Mouse (Mus musculus) brain, embryonic 14.5 days (tissue): Measurements from ENCODE around the gene Syndig1l.

ENCODE experiments used
- CTCF ChIP-seq: fragments of 200-500 bp; IDR thresholded peaks from 2 replicates; pipeline ENCODE4 v1.5.1; 2012; ENCODE audit warnings: inconsistent platforms, mild to moderate bottlenecking, moderate library complexity, borderline replicate concordance; ENCODE audit not compliant: insufficient read depth, insufficient read length; ENCODE audit errors: extremely low read depth
- POLR2A ChIP-seq: fragments of 200-500 bp; IDR thresholded peaks from 2 replicates; pipeline ENCODE4 v1.6.1; 2012; ENCODE audit warnings: mild to moderate bottlenecking, inconsistent platforms, borderline replicate concordance; ENCODE audit not compliant: poor library complexity, insufficient read depth, insufficient read length, severe bottlenecking; ENCODE audit errors: extremely low read depth

DNA sequence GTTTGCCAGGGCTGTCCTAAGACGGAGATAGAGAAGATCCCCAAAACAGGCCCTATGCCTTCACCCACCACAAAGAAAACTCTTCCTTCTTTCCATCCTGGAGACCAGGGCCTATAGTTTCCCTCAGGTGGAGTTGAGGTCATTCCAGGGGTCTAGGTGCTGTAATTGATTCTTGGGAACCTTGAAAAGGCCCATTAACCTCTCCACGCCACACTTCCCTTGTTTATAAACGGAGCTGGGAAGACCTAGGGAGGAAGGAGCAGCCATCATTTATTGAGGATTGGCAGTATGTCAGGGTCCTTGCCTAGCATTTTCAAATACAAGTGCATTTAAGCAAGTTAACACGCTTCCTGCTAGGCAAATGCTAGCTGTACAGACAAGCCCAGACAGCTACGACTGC is 28.8 kb upstream of the Syndig1l start:
- TF ChIP-seq POLR2A (no peak), CTCF (no peak)
